Mouse (Mus musculus) heart, postnatal 14 days (tissue): Measurements from ENCODE around the gene Ranbp17. TPM values are rescaled to one million over a fixed set of nuclear protein-coding genes. Genes with fewer than 3 reads are reported as not detected.

ENCODE experiments used
- total RNA-seq, 2 experiments: library from RNA; stranded (reverse); gene quantifications; 2 replicates each; pipeline ENCODE4 v1.2.3; 2021

The Ranbp17 gene
- total RNA-seq, 2 experiments from 2014 or later = 1.1 to 1.6 TPM

Other genes starting within 250 kb of the Ranbp17 start
- gene Gm12117, start 237.0 kb downstream of the Ranbp17 start, total RNA-seq = not detected
- under 1 TPM in 1 of 2 experiments, not detected in 1; 0.48 TPM for gene Gabrp, start 65.2 kb upstream of the Ranbp17 start, total RNA-seq
- not detected for gene D130052B06Rik, start 85.6 kb upstream of the Ranbp17 start, total RNA-seq